Mouse (Mus musculus) left cerebral cortex, postnatal 4 days (tissue): ENCODE data around the gene Etl4. TPM values are rescaled to one million over a fixed set of nuclear protein-coding genes. Genes with fewer than 3 reads are reported as not detected.

ENCODE experiments used
- DNase-seq: peaks from one replicate; pipeline ENCODE4 v3.0.0-alpha.2; 2022
- intact Hi-C: fragments of 180-260 bp; cut with DNase I; formaldehyde crosslinking; loops from one replicate; pipeline ENCODE4 v1.15.1; 2025
- total RNA-seq, 2 experiments: library from RNA; stranded (reverse); gene quantifications; 2 replicates each; pipeline ENCODE4 v1.2.3; 2021

The Etl4 gene
- total RNA-seq, 2 experiments from 2014 or later: 36.7 to 44.8 TPM

DNA sequence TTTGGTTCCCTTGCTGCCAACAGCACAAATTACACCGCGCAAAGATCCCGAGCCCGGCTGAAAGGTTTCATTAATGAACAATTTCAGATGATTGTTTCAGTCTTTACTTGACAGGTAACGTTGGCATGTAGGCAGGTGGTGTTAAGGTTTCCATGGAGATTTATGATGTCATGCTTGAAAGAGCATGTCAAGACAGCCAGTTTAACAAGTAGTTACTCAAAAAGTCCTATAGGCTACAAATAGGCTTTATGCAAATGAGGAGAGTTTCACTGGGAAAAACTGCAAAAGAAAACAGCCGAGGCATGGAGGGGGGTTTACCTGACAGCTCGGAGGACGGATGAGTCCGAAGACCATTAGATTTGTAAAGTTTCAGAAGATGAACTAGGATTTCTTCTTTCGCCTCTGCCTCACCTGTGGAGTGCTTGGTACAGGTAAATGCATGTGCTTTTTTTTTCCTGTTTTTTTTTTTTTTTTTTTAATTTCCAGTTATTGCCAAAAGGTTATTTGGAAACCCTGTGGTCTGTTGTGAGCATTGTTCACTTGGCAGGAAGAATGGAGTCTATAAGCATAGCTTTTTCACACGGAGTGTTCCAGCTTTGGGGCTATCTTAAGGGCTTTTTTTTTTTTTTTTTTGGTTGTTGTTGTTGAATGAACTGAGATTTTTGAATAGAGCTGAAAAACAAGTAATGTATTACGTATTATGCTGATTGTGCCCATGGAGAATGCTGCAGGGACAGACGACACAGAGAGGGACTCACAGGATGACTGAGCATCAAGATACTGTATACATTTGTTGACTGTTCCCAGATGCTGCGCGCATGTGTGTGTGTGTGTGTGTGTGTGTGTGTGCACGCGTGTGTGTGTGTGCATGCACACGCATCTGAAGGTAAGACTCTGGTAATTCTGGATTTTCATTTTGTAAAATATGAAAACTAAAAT is 638.4 kb downstream of the Etl4 start:
- intact Hi-C loops: no loop called here
- no peak for DNase-seq

- intact Hi-C loops: no loop called here
- no peak for DNase-seq
Observed at GRCm38 (mm10) chr2:20549065-20549464, 639.5 kb downstream of the Etl4 start.

DNA sequence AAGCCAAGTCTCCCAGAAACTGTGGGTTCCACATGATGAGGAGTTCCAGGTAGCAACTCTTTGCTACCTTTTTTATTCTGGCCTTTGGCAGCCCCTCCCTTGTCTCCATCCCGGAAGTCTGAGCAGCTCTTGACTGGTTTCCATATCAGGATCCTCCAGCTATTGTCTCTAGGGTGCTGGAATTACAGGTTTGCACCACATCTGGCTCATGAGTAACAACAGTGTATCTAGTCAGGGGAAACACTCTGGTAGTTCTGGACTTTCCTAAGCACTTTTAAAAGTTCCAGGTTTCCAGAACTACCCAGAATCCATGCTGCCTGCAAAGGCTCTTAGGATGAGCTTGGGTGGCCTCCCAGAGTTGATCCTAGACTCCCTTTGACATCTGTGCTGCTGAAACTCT is 640.4 kb downstream of the Etl4 start:
- no peak for DNase-seq
- intact Hi-C loops: no loop called here

DNA sequence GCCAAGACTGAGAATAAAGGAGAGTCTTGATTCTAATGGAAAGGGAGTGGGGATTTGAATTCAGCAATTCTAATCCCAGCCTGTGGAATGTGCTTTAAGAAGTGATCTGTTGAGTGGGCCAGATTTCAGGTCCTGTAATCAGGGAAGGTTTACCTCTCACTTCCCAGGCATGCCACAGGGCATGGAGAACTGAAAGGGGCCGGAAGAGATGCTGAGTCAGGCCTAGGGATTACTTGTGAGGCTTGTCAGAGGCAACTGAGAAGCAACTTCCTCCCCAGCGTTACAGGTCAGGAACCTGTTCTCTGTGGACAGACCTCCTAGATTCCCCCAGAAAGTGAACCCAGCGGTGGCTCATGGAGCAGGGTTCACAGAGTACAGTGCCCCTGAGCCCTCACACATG is 646.1 kb downstream of the Etl4 start:
- intact Hi-C loops: no loop called here
- no peak for DNase-seq

DNA sequence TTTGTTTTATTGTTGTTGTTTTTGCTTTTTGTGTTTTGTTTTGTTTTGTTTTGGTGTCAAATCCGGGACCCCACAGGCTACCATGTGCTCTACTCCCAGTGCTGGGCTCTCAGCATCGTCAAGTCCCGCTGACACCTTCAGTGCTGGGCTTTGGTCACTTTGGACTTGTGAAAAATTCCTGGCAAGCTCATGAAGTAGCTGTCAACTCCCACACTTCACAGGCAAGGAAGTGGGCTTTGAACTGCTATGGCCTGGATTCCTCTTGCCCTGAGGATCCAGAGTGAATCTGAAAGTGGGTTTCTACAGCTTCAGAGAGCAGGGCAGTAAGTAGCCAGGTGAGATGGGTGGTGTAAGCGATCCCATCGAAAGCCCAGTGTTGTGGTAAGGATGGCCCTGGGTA is 649.5 kb downstream of the Etl4 start:
- no peak for DNase-seq
- intact Hi-C loops: no loop called here

DNA sequence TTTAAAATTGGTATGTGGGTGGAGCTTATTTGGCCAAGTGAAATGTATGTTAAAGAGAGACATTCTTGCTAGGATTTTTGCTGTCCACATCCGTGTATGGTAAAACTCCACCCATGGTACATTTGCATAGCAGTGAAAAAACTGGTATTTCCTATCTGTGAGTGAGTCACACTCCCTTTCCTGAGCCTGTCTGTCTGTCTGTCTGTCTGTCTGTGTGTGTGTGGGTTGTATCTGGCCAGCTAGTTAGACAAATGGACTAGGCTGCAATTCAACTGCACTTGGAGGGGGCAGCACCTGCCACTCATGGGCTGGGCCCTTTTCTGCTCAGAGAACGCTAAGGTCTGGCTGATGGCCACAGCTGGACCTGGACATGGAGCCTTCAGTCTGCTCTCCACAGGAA is 650.1 kb downstream of the Etl4 start:
- intact Hi-C loops: no loop called here
- DNase-seq: no peak

GRCm38 (mm10) chr2:20560581-20560980 is 651.0 kb downstream of the Etl4 start:
- DNase-seq: no peak
- intact Hi-C loops: no loop called here

DNA sequence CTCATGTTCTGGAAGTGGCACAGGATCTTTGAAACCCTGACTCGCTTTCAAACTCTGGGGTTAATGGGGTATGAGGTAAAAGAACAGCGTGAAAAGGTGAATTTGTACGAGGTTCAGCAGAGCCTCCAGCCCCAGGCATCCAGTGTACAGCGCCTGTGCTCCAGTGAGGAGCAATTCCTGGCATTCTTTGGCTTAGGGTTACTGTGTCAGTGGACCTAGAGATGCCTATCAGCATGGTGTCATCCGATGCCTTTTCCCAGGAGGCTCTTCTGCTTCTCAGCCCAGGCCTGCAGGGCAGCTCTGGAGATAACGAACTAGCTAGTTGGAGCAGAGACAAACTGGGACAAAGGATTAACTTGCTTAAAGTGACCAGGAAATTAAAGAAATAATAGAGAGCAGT is 653.5 kb downstream of the Etl4 start:
- DNase-seq: no peak
- intact Hi-C loops: no loop called here

- DNase-seq: no peak
- intact Hi-C loops: no loop called here
Observed at GRCm38 (mm10) chr2:20568456-20568855, 658.9 kb downstream of the Etl4 start.

DNA sequence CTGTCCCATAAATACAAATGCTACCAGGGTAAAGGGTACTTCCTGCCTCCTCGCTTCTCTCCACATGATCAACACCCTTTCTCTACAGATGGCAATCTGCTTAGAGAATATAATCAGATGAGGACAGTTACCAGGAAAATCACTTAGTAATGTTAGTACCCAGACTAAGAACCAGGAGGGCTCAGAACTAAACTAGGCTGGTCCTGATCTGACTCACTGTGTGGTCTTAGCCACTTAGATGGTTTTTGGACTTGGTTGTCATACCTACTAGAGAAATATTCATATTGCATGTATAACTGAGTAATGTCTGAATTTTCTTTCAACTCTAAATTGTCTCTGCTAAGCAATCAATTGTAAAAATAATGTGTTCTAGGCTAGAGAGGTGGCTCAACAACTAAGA is 662.4 kb downstream of the Etl4 start:
- DNase-seq: no peak
- intact Hi-C loops: no loop called here

GRCm38 (mm10) chr2:20580331-20580730 is 670.8 kb downstream of the Etl4 start:
- no peak for DNase-seq
- intact Hi-C loops: no loop called here

- DNase-seq: no peak
- intact Hi-C loops: no loop called here
Observed at GRCm38 (mm10) chr2:20583032-20583431, 673.5 kb downstream of the Etl4 start.

DNA sequence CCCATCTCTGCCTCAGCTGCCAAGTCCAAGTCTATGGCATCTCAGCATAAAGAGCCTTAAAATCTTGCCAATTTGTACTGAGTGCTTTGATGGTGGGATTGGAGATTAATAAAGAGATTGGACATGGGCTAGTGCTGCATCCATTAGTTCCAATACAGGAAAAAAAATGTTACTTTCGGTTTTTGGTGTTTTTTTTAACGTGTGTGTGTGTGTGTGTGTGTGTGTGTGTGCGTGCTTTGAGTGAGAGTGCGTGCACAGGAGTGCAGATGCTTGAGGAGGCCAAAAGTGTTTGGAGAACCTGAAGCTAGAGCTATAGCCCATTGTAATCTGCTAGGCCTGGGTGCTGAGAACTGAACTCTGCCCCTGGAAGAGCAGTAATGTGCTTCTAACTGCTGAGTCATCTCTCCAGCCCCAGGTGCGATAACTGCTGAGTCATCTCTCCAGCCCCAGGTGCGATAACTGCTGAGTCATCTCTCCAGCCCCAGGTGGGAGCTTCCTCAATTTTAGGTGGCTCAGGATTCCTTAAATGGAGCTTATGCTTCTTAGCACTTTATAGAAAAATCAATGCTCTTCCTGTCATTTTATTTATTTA is 674.1 kb downstream of the Etl4 start:
- DNase-seq: no peak
- intact Hi-C loops: no loop called here

GRCm38 (mm10) chr2:20587913-20588312 is 678.3 kb downstream of the Etl4 start:
- intact Hi-C loops: no loop called here
- no peak for DNase-seq

- DNase-seq: no peak
- intact Hi-C loops: no loop called here
Observed at GRCm38 (mm10) chr2:20588631-20589030, 679.1 kb downstream of the Etl4 start.

GRCm38 (mm10) chr2:20594129-20594528 is 684.5 kb downstream of the Etl4 start:
- intact Hi-C loops: no loop called here

GRCm38 (mm10) chr2:20595000-20595399 is 685.4 kb downstream of the Etl4 start:
- intact Hi-C loops: no loop called here
- DNase-seq: no peak

More at GRCm38 (mm10) chr2:20594129-20594528, 684.5 kb downstream of the Etl4 start:
- no peak for DNase-seq

DNA sequence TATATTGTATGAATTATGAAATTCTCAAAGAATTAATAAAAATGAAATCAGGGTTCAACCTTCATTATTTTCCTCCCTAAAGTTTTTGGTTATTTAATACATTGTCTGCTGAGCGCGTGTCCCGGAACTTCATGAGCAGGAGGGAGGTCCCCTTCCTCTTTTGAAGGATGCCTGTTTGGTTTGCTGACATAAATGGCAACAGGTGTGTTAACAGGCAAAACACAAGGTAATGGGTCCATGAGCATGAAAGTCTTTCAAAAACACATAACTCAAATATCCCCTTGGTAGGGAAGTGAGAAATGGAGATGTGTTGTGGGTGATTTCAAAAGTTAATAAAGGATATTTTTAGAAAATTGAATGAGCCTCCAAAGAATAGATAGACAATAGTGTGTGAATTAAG is 687.0 kb downstream of the Etl4 start:
- intact Hi-C loops: no loop called here
- no peak for DNase-seq

- intact Hi-C loops: no loop called here
- DNase-seq: no peak
Observed at GRCm38 (mm10) chr2:20597193-20597592, 687.6 kb downstream of the Etl4 start.

GRCm38 (mm10) chr2:20602656-20603055 is 693.1 kb downstream of the Etl4 start:
- intact Hi-C loops: no loop called here
- DNase-seq: no peak

GRCm38 (mm10) chr2:20603536-20603935 is 694.0 kb downstream of the Etl4 start:
- DNase-seq: no peak
- intact Hi-C loops: no loop called here

DNA sequence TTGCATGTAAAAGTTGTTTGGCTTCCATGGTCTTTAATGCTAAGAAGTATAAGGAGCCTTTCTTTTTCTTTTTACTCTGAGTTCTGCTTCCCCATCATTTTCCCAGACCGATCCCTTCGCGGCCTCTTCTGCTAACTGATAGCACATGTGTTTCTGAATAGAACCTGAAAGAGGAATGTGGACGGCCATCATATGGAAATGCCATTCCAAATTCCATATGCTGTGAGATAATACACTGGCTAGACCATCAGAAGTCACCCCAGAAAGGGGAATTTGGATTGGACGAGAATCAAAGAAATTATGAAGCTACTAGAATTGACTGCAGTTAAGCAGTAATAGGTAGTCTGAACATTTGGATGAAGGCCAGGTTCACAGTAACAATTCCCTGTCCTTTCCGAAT is 694.4 kb downstream of the Etl4 start:
- DNase-seq: no peak
- intact Hi-C loops: no loop called here
